Mouse (Mus musculus): Measurements from ENCODE around the gene Magea2. TPM values are rescaled to one million over a fixed set of nuclear protein-coding genes. Genes with fewer than 3 reads are reported as not detected.
"Not testable (repeated sequence)": the region's sequence is repeated elsewhere in the genome, so short reads cannot be mapped to it uniquely, and the experiment has no call there.

Gene Magea2
- not detected in 2 replicates for polyA plus RNA-seq (2015; fragmentation: Nextera tagmentation; extraction: Ambion mirVana)

- H3K9ac ChIP-seq (replicated peaks; ENCODE audit: low read depth, low read length); H3K9me3 ChIP-seq (ENCODE audit: control insufficient read depth, low read length); H3K27me3 ChIP-seq (replicated peaks; ENCODE audit: control insufficient read depth, insufficient read depth, low read length); H3K4me2 ChIP-seq (ENCODE audit: low read length); H3K27ac ChIP-seq (ENCODE audit: low read length); H3K36me3 ChIP-seq (ENCODE audit: control insufficient read depth, insufficient read depth); ATAC-seq; H3K4me3 ChIP-seq (replicated peaks; ENCODE audit: low read length); H3K4me1 ChIP-seq (replicated peaks; ENCODE audit: control insufficient read depth, insufficient read depth, low read length): not testable (repeated sequence)
- WGBS = 80% methylated on average over 3 of the region's 4 CpGs
Observed at GRCm38 (mm10) chrX:155093566-155093965, at the start of gene Magea2. TSS of gene Magea2 (minus strand) at chrX:155093666.

DNA sequence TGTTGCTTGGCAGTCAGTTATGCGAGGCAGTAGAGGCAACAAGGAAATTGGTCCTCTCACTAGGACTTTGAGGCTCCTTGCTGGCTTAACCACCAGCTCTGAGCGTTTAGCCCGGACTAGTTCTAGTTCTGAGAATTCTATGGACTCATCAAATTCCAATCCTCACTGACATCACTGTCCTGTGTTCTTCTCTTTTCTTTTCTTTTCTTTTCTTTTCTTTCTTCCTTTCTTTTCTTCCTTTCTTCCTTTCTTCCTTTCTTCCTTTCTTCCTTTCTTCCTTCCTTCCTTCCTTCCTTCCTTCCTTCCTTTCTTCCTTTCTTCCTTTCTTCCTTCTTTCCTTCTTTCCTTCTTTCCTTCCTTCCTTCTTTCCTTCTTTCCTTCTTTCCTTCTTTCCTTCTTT, 34.8 kb upstream of the Magea2 start, which contains the start of gene Cldn34b2:
TSS of gene Cldn34b2 (minus strand) at position 101 of the 400 bp plus-strand sequence.
- not testable (repeated sequence) for H3K27me3 ChIP-seq (replicated peaks; ENCODE audit: control insufficient read depth, insufficient read depth, low read length); H3K4me2 ChIP-seq (ENCODE audit: low read length); ATAC-seq; H3K36me3 ChIP-seq (ENCODE audit: control insufficient read depth, insufficient read depth); H3K9ac ChIP-seq (replicated peaks; ENCODE audit: low read depth, low read length); H3K27ac ChIP-seq (ENCODE audit: low read length); H3K4me3 ChIP-seq (replicated peaks; ENCODE audit: low read length); H3K9me3 ChIP-seq (ENCODE audit: control insufficient read depth, low read length); H3K4me1 ChIP-seq (replicated peaks; ENCODE audit: control insufficient read depth, insufficient read depth, low read length)
- WGBS = 92% methylated on average over 3 of the region's 3 CpGs

- Histone ChIP-seq H3K36me3 (ENCODE audit: control insufficient read depth, insufficient read depth) (no peaks in the 10 kb centered on the region), H3K27ac (ENCODE audit: low read length) (no peak overlapping the region), H3K27me3 (replicated peaks; ENCODE audit: control insufficient read depth, insufficient read depth, low read length) (no peaks in the 10 kb centered on the region), H3K4me2 (ENCODE audit: low read length) (no peak overlapping the region), H3K4me3 (replicated peaks; ENCODE audit: low read length) (no peak overlapping the region), H3K9me3 (ENCODE audit: control insufficient read depth, low read length) (no peaks in the 10 kb centered on the region; the same call in 1 of the 2 replicates), H3K4me1 (replicated peaks; ENCODE audit: control insufficient read depth, insufficient read depth, low read length) (no peaks in the 10 kb centered on the region), H3K9ac (replicated peaks; ENCODE audit: low read depth, low read length) (no peak overlapping the region)
- no peak for ATAC-seq
Observed at GRCm38 (mm10) chrX:155098024-155098423, 4.6 kb upstream of the Magea2 start.

- H3K9ac ChIP-seq (replicated peaks; ENCODE audit: low read depth, low read length); H3K27me3 ChIP-seq (replicated peaks; ENCODE audit: control insufficient read depth, insufficient read depth, low read length); H3K4me2 ChIP-seq (ENCODE audit: low read length); H3K4me1 ChIP-seq (replicated peaks; ENCODE audit: control insufficient read depth, insufficient read depth, low read length); H3K4me3 ChIP-seq (replicated peaks; ENCODE audit: low read length); H3K36me3 ChIP-seq (ENCODE audit: control insufficient read depth, insufficient read depth); H3K9me3 ChIP-seq (ENCODE audit: control insufficient read depth, low read length); H3K27ac ChIP-seq (ENCODE audit: low read length); ATAC-seq: not testable (repeated sequence)
- WGBS = 100% methylated on average over 1 of the region's 2 CpGs
Observed at GRCm38 (mm10) chrX:155089693-155090092, 3.8 kb downstream of the Magea2 start, which contains the start of gene Magea1. TSS of gene Magea1 (minus strand) at chrX:155089793.

DNA sequence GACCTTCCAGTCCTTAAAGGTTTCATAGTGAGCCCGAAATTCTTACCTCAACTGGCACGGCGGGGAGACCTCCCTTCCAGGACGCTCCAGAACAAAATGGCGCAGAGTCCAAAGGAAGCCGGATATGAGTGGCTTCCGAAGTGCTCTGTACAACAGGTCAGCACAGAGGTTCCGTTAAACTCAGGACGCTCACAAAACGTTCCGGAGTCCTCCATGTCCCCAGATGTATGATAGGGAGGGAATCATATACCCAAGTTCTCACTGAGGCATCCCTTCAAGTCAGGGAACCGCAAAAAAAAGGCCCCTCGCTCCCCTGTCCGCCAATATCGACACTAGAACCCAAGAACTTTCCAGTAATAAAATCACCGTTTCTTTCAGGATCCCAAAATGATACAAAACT, 30.4 kb downstream of the Magea2 start, which contains the start of gene Magea5:
TSS of gene Magea5 (minus strand) at position 101 of the 400 bp plus-strand sequence.
- not testable (repeated sequence) for H3K27ac ChIP-seq (ENCODE audit: low read length); H3K27me3 ChIP-seq (replicated peaks; ENCODE audit: control insufficient read depth, insufficient read depth, low read length); ATAC-seq; H3K36me3 ChIP-seq (ENCODE audit: control insufficient read depth, insufficient read depth); H3K9ac ChIP-seq (replicated peaks; ENCODE audit: low read depth, low read length); H3K4me3 ChIP-seq (replicated peaks; ENCODE audit: low read length); H3K9me3 ChIP-seq (ENCODE audit: control insufficient read depth, low read length); H3K4me1 ChIP-seq (replicated peaks; ENCODE audit: control insufficient read depth, insufficient read depth, low read length); H3K4me2 ChIP-seq (ENCODE audit: low read length)
- 90% methylated on average over 14 of the region's 16 CpGs for WGBS

- H3K27me3 ChIP-seq (replicated peaks; ENCODE audit: control insufficient read depth, insufficient read depth, low read length); H3K9me3 ChIP-seq (ENCODE audit: control insufficient read depth, low read length); H3K4me3 ChIP-seq (replicated peaks; ENCODE audit: low read length); H3K36me3 ChIP-seq (ENCODE audit: control insufficient read depth, insufficient read depth); H3K4me2 ChIP-seq (ENCODE audit: low read length); H3K9ac ChIP-seq (replicated peaks; ENCODE audit: low read depth, low read length); ATAC-seq; H3K4me1 ChIP-seq (replicated peaks; ENCODE audit: control insufficient read depth, insufficient read depth, low read length); H3K27ac ChIP-seq (ENCODE audit: low read length): not testable (repeated sequence)
- WGBS = 94% methylated on average over 10 of the region's 11 CpGs
Observed at GRCm38 (mm10) chrX:154995750-154996149, 97.7 kb downstream of the Magea2 start, which contains the start of gene Magea8. TSS of gene Magea8 (minus strand) at chrX:154995850.

Other genes with a start within 250 kb of the Magea2 start
- gene Cldn34b1, start 203.4 kb downstream of the Magea2 start, polyA plus RNA-seq (2015; fragmentation: Nextera tagmentation; extraction: Ambion mirVana) = not detected in 2 replicates
- not detected in 2 replicates for gene Magea6, start 157.7 kb downstream of the Magea2 start, polyA plus RNA-seq (2015; fragmentation: Nextera tagmentation; extraction: Ambion mirVana)
- gene Magea3, start 144.2 kb downstream of the Magea2 start, polyA plus RNA-seq (2015; fragmentation: Nextera tagmentation; extraction: Ambion mirVana) = not detected in 2 replicates
- not detected in 2 replicates for gene Magea8, start 97.8 kb downstream of the Magea2 start, polyA plus RNA-seq (2015; fragmentation: Nextera tagmentation; extraction: Ambion mirVana)
- not detected in 2 replicates for gene Magea5, start 30.5 kb downstream of the Magea2 start, polyA plus RNA-seq (2015; fragmentation: Nextera tagmentation; extraction: Ambion mirVana)
- gene Magea1, start 3.9 kb downstream of the Magea2 start, polyA plus RNA-seq (2015; fragmentation: Nextera tagmentation; extraction: Ambion mirVana) = not detected in 2 replicates
- not detected in 2 replicates for gene Cldn34b2, start 34.7 kb upstream of the Magea2 start, polyA plus RNA-seq (2015; fragmentation: Nextera tagmentation; extraction: Ambion mirVana)
- 53.7 and 62.9 TPM in 2 replicates for gene Sat1, start 122.8 kb upstream of the Magea2 start, polyA plus RNA-seq (2015; fragmentation: Nextera tagmentation; extraction: Ambion mirVana)
- 34.3 and 37.4 TPM in 2 replicates for gene Acot9, start 168.8 kb upstream of the Magea2 start, polyA plus RNA-seq (2015; fragmentation: Nextera tagmentation; extraction: Ambion mirVana)
- gene Prdx4, start 247.1 kb upstream of the Magea2 start, polyA plus RNA-seq (2015; fragmentation: Nextera tagmentation; extraction: Ambion mirVana) = 86.3 and 94.3 TPM in 2 replicates

Data from forebrain, embryonic 16.5 days (tissue).